Mouse (Mus musculus) megakaryocyte, embryonic 14.5 days (primary cell): ENCODE results near the gene Map1s.

Experiments used
- FLI1 ChIP-seq: IDR thresholded peaks from 2 replicates; pipeline ENCODE4 v1.6.1; 2012; ENCODE audit warnings: low read length, inconsistent platforms, mixed read lengths
- GATA1 ChIP-seq: IDR thresholded peaks from 3 replicates; pipeline ENCODE4 v1.6.1; 2012; ENCODE audit warnings: mixed read lengths, low read length, inconsistent platforms, borderline replicate concordance

- TF ChIP-seq GATA1 = no peak
- no peak for TF ChIP-seq FLI1
These were observed 59.1 kb downstream of the Map1s start for GRCm38 (mm10) chr8:70964861-70965260.
